Mouse (Mus musculus): ENCODE measurements around the gene Ftsj1.

- no peak for TF ChIP-seq ZKSCAN1 (IDR thresholded peaks at IDR 0.05; ENCODE audit: borderline replicate concordance, low read depth, low read length)
- no peak for TF ChIP-seq POLR2AphosphoS2 (IDR thresholded peaks at IDR 0.05; ENCODE audit: low read depth, low read length)
- no peak for TF ChIP-seq CTCF (conservative IDR thresholded peaks at IDR 0.05 in 1 of 2, IDR thresholded peaks at IDR 0.05 in 1 of 2; ENCODE audit: low read depth in 2 of 2, low read length in 2 of 2)
- TF ChIP-seq ELF1 (IDR thresholded peaks at IDR 0.05; ENCODE audit: low read depth, low read length), result no peak
- no peak for TF ChIP-seq MAFK (IDR thresholded peaks at IDR 0.05; ENCODE audit: insufficient replicate concordance, low read length)
- TF ChIP-seq E2F4 (IDR thresholded peaks at IDR 0.05; ENCODE audit: insufficient replicate concordance, low read depth, low read length), result no peak
- no peak for TF ChIP-seq POLR2A (IDR thresholded peaks at IDR 0.05; ENCODE audit: low read depth, low read length)
- TF ChIP-seq MXI1 (IDR thresholded peaks at IDR 0.05; ENCODE audit: low read depth, low read length), result no peak
- no peak for TF ChIP-seq USF1 (IDR thresholded peaks at IDR 0.05; ENCODE audit: low read depth, low read length)
- TF ChIP-seq HCFC1 (IDR thresholded peaks at IDR 0.05; ENCODE audit: low read depth, low read length), result no peak
- TF ChIP-seq MAX (IDR thresholded peaks at IDR 0.05; ENCODE audit: low read length), result no peak
- no peak for TF ChIP-seq MYC (IDR thresholded peaks at IDR 0.05; ENCODE audit: low read depth, low read length)
- TF ChIP-seq KAT2A (IDR thresholded peaks at IDR 0.05; ENCODE audit: insufficient replicate concordance, low read length), result no peak
- no peak for TF ChIP-seq BHLHE40 (IDR thresholded peaks at IDR 0.05; ENCODE audit: low read depth, low read length)
Measured at GRCm38 (mm10) chrX:8264222-8264621, 12.0 kb upstream of the Ftsj1 start.
